Mouse (Mus musculus): ENCODE data around the gene Smpd2.
A peak's percentile ranks its signal among the peaks of the same experiment; 100 is the strongest.

Gene Smpd2

DNA sequence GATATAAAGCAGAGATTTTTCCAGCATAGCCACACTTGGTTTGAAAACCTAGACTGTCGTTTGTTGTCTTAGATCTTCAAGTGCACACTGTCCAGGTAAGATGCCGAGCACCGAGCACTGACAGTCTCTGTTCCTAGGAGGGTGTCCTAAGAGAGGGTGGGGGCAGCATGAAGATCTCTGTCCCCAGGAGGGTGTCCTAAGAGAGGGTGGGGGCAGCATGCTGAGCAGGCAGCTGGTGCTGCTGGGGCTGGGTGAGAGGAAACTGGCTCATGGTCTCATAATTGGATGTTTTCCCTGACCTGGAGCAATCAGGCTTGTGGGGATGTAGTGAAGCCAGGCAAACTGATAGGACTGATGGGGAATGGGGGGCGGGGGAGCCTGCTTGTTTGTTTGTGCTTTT, 30.2 kb downstream of the Smpd2 start:
- DNase-seq (ENCODE audit: inconsistent age in 2 of 2, low spot score in 1 of 2): no peak

- peak in 1 of 2 experiments; percentile 64 for DNase-seq (ENCODE audit: inconsistent age in 2 of 2, low spot score in 1 of 2)
Observed at GRCm38 (mm10) chr10:41452791-41453190, 37.4 kb downstream of the Smpd2 start.

GRCm38 (mm10) chr10:41451656-41452055, 38.5 kb downstream of the Smpd2 start:
- DNase-seq (ENCODE audit: inconsistent age in 2 of 2, low spot score in 1 of 2): no peak

DNA sequence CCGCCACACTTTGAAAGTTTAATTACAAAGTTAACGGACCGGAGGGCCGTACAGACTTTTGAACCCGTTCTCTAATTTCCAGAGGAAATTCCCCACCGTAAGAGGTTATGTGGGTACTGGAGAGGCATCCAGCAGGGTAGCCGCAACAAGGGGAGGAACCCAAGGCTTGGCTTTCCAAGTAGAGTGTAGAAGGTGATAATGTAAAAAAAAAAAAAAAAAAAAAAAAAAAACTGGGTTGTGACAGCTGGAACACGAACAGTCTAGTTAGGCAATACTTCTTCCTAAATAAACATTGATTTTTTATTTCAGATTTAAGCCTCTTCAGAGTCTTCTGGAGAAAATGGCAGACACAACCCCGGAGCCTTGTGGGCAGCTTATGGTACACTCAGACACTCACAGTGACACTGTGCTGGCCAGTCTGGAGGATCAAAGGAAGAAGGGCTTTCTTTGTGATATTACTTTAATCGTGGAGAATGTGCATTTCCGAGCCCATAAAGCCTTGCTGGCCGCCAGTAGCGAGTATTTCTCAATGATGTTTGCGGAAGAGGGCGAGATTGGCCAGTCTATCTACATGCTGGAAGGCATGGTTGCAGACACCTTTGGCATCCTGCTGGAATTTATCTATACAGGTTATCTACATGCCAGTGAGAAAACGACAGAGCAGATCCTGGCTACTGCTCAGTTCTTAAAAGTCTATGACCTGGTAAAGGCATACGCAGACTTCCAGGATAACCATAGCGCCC, 39.2 kb downstream of the Smpd2 start:
- no peak for DNase-seq (ENCODE audit: inconsistent age in 2 of 2, low spot score in 1 of 2)

GRCm38 (mm10) chr10:41450137-41450670, 40.0 kb downstream of the Smpd2 start, which contains the start of gene Zbtb24:
Gene Zbtb24 (plus strand): TSS chr10:41450383.
- DNase-seq (ENCODE audit: inconsistent age in 2 of 2, low spot score in 1 of 2): peak; percentile 96 to 98

DNA sequence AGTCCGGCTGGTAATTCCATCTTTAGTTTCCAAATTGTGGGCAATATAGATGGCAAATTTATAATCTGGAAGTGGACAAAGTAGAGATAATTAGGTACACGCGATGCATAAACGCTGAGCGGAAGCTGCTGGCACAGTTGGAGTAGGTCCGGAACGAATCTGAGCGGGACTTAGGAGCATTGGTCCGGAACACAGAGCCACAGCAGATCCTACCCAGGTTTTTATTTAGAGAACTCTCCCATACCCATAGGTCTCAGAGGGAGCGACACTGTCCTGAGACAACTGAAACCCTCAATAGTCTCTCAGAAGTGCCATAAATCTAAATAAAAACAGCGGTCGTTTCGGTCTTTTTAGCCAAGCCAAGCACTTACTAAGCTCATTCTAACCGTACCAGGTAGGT, 40.5 kb downstream of the Smpd2 start:
- DNase-seq (ENCODE audit: inconsistent age in 2 of 2, low spot score in 1 of 2): peak in 1 of 2 experiments; percentile 39

GRCm38 (mm10) chr10:41448216-41448615, 42.0 kb downstream of the Smpd2 start:
- no peak for DNase-seq (ENCODE audit: inconsistent age in 2 of 2, low spot score in 1 of 2)
